Mouse (Mus musculus) heart, adult 2 months (tissue): ENCODE results near the gene Abtb1. TPM values are rescaled to one million over a fixed set of nuclear protein-coding genes. Genes with fewer than 3 reads are reported as not detected.
A peak's percentile ranks its signal among the peaks of the same experiment; 100 is the strongest.

ENCODE experiments used
- DNase-seq, 2 experiments: peaks; one replicate each; pipeline ENCODE4 v3.0.0; 2021
- H3K27ac ChIP-seq: fragments of 200-600 bp; 2 replicates; pipeline ENCODE4 v1.8.1; 2022
- H3K27me3 ChIP-seq: fragments of 200-500 bp; 2 replicates; pipeline ENCODE4 v1.6.1; 2012; ENCODE audit warnings: mild to moderate bottlenecking, low read length, inconsistent platforms, mixed read lengths; ENCODE audit not compliant: control insufficient read depth, insufficient read depth
- H3K36me3 ChIP-seq: fragments of 200-500 bp; 2 replicates; pipeline ENCODE4 v1.6.1; 2012; ENCODE audit warnings: low read length, inconsistent platforms; ENCODE audit not compliant: control insufficient read depth, insufficient read depth
- H3K4me1 ChIP-seq: fragments of 200-500 bp; 2 replicates; pipeline ENCODE4 v1.6.1; 2011; ENCODE audit warnings: low read length; ENCODE audit not compliant: control insufficient read depth, insufficient read depth
- H3K4me3 ChIP-seq: fragments of 200-600 bp; 2 replicates; pipeline ENCODE4 v1.8.1; 2022
- H3K79me2 ChIP-seq: fragments of 200-500 bp; replicated peaks from 2 replicates; pipeline ENCODE4 v1.6.1; 2012; ENCODE audit warnings: mild to moderate bottlenecking, inconsistent platforms, low read length, moderate library complexity, mixed read lengths; ENCODE audit not compliant: control insufficient read depth, insufficient read depth
- H3K9ac ChIP-seq: fragments of 200-500 bp; 2 replicates; pipeline ENCODE4 v1.6.1; 2012; ENCODE audit warnings: low read depth, mild to moderate bottlenecking, control low read depth, inconsistent platforms, low read length, mixed read lengths
- CTCF ChIP-seq: fragments of 200-600 bp; IDR thresholded peaks from 2 replicates; pipeline ENCODE4 v1.8.1; 2022; ENCODE audit warnings: antibody characterized with exemption, mild to moderate bottlenecking, moderate library complexity
- EP300 ChIP-seq: fragments of 200-500 bp; IDR thresholded peaks from 2 replicates; pipeline ENCODE4 v1.6.1; 2011; ENCODE audit warnings: low read depth, low read length, control low read depth; ENCODE audit not compliant: insufficient read depth
- POLR2A ChIP-seq: fragments of 200-500 bp; IDR thresholded peaks from 2 replicates; pipeline ENCODE4 v1.6.1; 2011; ENCODE audit warnings: mild to moderate bottlenecking, low read depth, low read length, control low read depth; ENCODE audit not compliant: insufficient read depth
- WGBS: fragments of 180-500 bp; shearing (Covaris S2); methylation state at CpG from one replicate; pipeline ENCODE4 v1.1.7; 2018; 5-methylcytosine and 5-hydroxymethylcytosine counted together
- intact Hi-C: fragments of 180-260 bp; cut with DNase I; formaldehyde crosslinking; loops from one replicate; pipeline ENCODE4 v1.15.1; 2025
- polyA plus RNA-seq: library from polyadenylated mRNA; depleted of rRNA; stranded (reverse); fragments of >200 nt; gene quantifications from 2 replicates; pipeline ENCODE4 v1.2.3, GENCODE M21; 2012
- total RNA-seq, 2 experiments: library from RNA; stranded (reverse); gene quantifications; 2 replicates each; pipeline ENCODE4 v1.2.3; 2021

Abtb1 gene
- total and polyA plus RNA-seq, 3 experiments: 19.7 to 46.2 (median 22.7) TPM

GRCm38 (mm10) chr6:88836178-88836819 is 5.5 kb downstream of the Abtb1 start:
- 83% methylated on average over 28 of the region's 28 CpGs for WGBS

GRCm38 (mm10) chr6:88835047-88835446 is 6.7 kb downstream of the Abtb1 start:
- peaks cover 3% of the 10 kb centered on the region; the same call in 1 of the 2 replicates for H3K4me1 ChIP-seq
- H3K36me3 ChIP-seq: no peaks in the 10 kb centered on the region
- no peak for DNase-seq
- H3K79me2 ChIP-seq: no peaks in the 10 kb centered on the region
- no peak overlapping the region for H3K9ac ChIP-seq
- H3K27ac ChIP-seq: no peak overlapping the region
- intact Hi-C loops: no loop called here
- 71% methylated on average over 5 of the region's 5 CpGs for WGBS
- TF ChIP-seq CTCF (no peak), EP300 (no peak), POLR2A (no peak)
- H3K4me3 ChIP-seq: no peak overlapping the region
- no peaks in the 10 kb centered on the region for H3K27me3 ChIP-seq

More at GRCm38 (mm10) chr6:88836178-88836819, 5.5 kb downstream of the Abtb1 start:
- Histone ChIP-seq H3K27ac (no peak overlapping the region), H3K36me3 (no peaks in the 10 kb centered on the region), H3K79me2 (no peaks in the 10 kb centered on the region), H3K4me3 (no peak overlapping the region), H3K4me1 (peaks cover 7% of the 10 kb centered on the region), H3K9ac (no peak overlapping the region), H3K27me3 (no peaks in the 10 kb centered on the region)
- DNase-seq: no peak
- no peak for TF ChIP-seq CTCF
- intact Hi-C loops: no loop called here

GRCm38 (mm10) chr6:88833340-88834140 is 8.2 kb downstream of the Abtb1 start:
- Histone ChIP-seq H3K4me1 (peaks cover 3% of the 10 kb centered on the region; the same call in 1 of the 2 replicates), H3K4me3 (no peak overlapping the region), H3K9ac (no peak overlapping the region), H3K79me2 (no peaks in the 10 kb centered on the region), H3K27me3 (no peaks in the 10 kb centered on the region), H3K36me3 (no peaks in the 10 kb centered on the region), H3K27ac (no peak overlapping the region)
- no peak for TF ChIP-seq CTCF
- TF ChIP-seq POLR2A: no peak
- TF ChIP-seq EP300: no peak
- WGBS: 72% methylated on average over 5 of the region's 5 CpGs
- intact Hi-C loops: loop anchor here (5.0 kb wide), 2 partner anchors 201 to 286 kb away; no protein-coding TSS in a partner anchor
- DNase-seq: no peak

GRCm38 (mm10) chr6:88832663-88833062 is 9.1 kb downstream of the Abtb1 start:
- Histone ChIP-seq H3K4me1 (peaks cover 3% of the 10 kb centered on the region; the same call in 1 of the 2 replicates), H3K4me3 (no peak overlapping the region), H3K36me3 (no peaks in the 10 kb centered on the region), H3K9ac (no peak overlapping the region), H3K27ac (no peak overlapping the region), H3K27me3 (no peaks in the 10 kb centered on the region), H3K79me2 (no peaks in the 10 kb centered on the region)
- TF ChIP-seq POLR2A (no peak), CTCF (no peak), EP300 (no peak)
- DNase-seq: no peak
- intact Hi-C loops: loop anchor here (5.0 kb wide), 2 partner anchors 200 to 285 kb away; no protein-coding TSS in a partner anchor
- 77% methylated on average over 5 of the region's 5 CpGs for WGBS

GRCm38 (mm10) chr6:88831456-88831855 is 10.3 kb downstream of the Abtb1 start:
- Histone ChIP-seq H3K4me1 (peaks cover 3% of the 10 kb centered on the region; the same call in 1 of the 2 replicates), H3K4me3 (no peak overlapping the region), H3K36me3 (no peaks in the 10 kb centered on the region), H3K79me2 (no peaks in the 10 kb centered on the region), H3K27ac (no peak overlapping the region), H3K27me3 (no peaks in the 10 kb centered on the region), H3K9ac (no peak overlapping the region)
- intact Hi-C loops: loop anchor here (1.0 to 5.0 kb wide), 3 partner anchors 199 to 284 kb away; no protein-coding TSS in a partner anchor
- DNase-seq: peak; percentile 71 to 73
- WGBS: 22% methylated on average over 8 of the region's 8 CpGs
- TF ChIP-seq POLR2A (no peak), EP300 (peak; percentile 61; the same call in 1 of the 2 replicates), CTCF (peak; percentile 92)
